Mouse (Mus musculus): Measurements from ENCODE around the gene Rfc2.

DNA sequence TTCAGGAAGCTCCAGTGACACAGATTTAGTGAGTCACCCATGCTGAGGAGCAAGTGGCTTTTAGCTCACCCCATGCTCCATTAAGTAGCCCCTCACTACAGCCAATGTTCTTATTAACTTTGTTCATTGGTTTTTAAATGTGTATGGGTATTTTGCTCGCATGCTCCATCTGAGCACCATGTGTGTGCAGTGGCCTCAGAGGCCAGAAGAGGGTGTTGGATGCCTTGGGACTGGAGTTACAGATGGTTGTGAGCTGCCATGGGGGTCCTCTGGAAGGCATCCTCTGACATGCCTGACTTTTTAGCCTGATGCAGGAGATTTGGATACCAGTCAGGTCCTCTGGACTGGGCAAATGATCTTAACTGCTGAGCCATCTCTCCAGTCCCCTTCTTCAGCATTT lies 63.0 kb downstream of the Rfc2 start:
- TF ChIP-seq CTCF (IDR thresholded peaks at IDR 0.05; ENCODE audit: extremely low read depth, insufficient read depth, insufficient read length, insufficient replicate concordance) (no peak), POLR2A (IDR thresholded peaks at IDR 0.05; ENCODE audit: low read depth, low read length) (no peak)

Measured in spleen, adult 2 months (tissue).